Mouse (Mus musculus): Measurements from ENCODE around the gene Scd4.

DNA sequence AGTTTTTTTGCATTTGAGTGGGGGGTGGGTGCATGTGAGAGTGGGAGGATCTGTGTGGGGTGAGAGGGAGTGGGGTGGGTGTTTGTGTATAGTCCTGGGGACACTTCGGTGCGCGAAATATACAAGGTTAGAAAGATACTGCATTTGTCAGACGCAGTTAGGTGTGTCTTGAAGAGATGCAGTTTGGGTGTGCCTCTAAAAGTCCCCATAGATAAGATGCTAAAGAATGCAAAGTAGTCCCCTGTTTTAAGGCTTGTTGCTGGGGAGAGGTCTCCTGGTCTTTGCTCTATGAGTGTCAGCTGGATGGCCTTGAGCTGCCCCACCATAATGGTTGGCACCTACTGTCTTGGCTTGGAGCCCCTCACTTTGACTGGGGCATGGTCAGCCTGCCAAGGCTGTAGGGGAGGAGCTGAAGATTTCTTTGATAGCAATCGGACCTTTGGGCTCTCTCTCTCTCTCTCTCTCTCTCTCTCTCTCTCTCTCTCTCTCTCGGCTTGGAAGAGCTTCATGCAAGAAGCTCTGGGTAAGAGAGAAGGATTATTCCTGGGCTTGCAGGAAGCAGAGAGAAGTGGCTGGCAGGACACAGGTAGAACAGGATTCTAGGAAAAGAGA lies 53.1 kb downstream of the Scd4 start:
- TF ChIP-seq POLR2A (IDR thresholded peaks at IDR 0.05; ENCODE audit: borderline replicate concordance, extremely low read depth, low read depth, low read length) (no peak), CTCF (IDR thresholded peaks at IDR 0.05; ENCODE audit: insufficient read depth, low read length) (no peak)
